Mouse (Mus musculus) thymus, adult 2 months (tissue): ENCODE measurements around the gene Rbm33.

Experiments
- CTCF ChIP-seq: fragments of 200-500 bp; IDR thresholded peaks from 2 replicates; pipeline ENCODE4 v1.5.1; 2012; ENCODE audit warnings: mild to moderate bottlenecking, control low read depth, low read length, moderate library complexity, borderline replicate concordance; ENCODE audit not compliant: control insufficient read depth, poor library complexity, insufficient read depth; ENCODE audit errors: extremely low read depth
- POLR2A ChIP-seq: fragments of 200-500 bp; IDR thresholded peaks from 2 replicates; pipeline ENCODE4 v1.6.1; 2012; ENCODE audit warnings: mild to moderate bottlenecking, low read length, control low read depth, moderate library complexity; ENCODE audit not compliant: control insufficient read depth, poor library complexity, insufficient read depth; ENCODE audit errors: extremely low read depth

DNA sequence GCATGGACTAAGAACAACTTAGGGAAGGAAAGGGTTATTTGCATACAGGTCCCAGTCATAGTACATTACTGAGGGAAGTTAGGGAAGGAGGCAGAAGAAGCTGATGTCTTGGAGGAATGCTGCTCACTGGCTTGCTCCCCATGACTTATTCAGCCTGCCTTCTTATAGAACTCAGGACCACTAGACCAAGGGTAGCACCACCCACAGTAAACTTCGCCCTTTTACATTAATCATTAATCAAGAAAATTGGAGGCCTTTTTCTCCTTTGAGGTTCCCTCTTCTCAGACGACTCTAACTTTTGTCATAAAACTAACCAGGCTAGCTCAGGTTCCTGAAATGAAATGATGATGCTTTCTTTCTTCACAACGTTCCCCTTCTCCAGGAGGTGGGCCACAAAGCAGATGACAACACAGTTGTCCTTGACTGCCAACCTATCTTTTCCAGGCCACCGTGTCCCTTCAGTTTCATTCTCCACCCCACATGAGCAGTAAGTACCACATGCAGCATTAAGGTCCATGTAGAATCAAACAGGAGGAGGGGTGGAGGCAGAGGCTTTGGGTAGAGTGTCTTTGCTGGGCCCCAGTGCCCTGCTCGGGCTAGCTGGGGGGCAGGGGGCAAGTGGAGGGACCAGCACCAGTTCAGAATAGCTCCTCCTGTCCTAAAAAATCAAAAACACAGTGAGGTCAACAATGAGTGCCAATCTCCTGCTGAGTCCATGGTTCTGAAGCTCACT is 25.6 kb upstream of the Rbm33 start:
- no peak for TF ChIP-seq CTCF
- TF ChIP-seq POLR2A = no peak
